Mouse (Mus musculus) bone marrow, adult 2 months (tissue): ENCODE measurements at regions not wholly inside any gene's neighbourhood (a gene's known extent, or its start where the extent isn't known, plus 50 kb on each side); places are given as distances from the start of the nearest gene placed in this dataset.
"Not testable (repeated sequence)": the region's sequence is repeated elsewhere in the genome, so short reads cannot be mapped to it uniquely, and the experiment has no call there.

Experiments used
- H3K27ac ChIP-seq: fragments of 200-500 bp; 2 replicates; pipeline ENCODE4 v1.5.1; 2012; ENCODE audit warnings: low read depth, mild to moderate bottlenecking, control low read depth, inconsistent platforms, low read length; ENCODE audit not compliant: control insufficient read depth, poor library complexity, insufficient read depth
- H3K4me1 ChIP-seq: fragments of 200-500 bp; 2 replicates; pipeline ENCODE4 v1.6.1; 2011; ENCODE audit warnings: low read length; ENCODE audit not compliant: control insufficient read depth, insufficient read depth
- H3K4me3 ChIP-seq: fragments of 200-500 bp; replicated peaks from 2 replicates; pipeline ENCODE3; 2011; ENCODE audit warnings: mild to moderate bottlenecking, low read depth, low read length, control low read depth; ENCODE audit not compliant: control insufficient read depth
- CTCF ChIP-seq: fragments of 200-500 bp; IDR thresholded peaks from 2 replicates; pipeline ENCODE4 v1.5.1; 2011; ENCODE audit warnings: low read length, control low read depth; ENCODE audit not compliant: control insufficient read depth, insufficient read depth
- POLR2A ChIP-seq: fragments of 200-500 bp; IDR thresholded peaks from 2 replicates; pipeline ENCODE4 v1.6.1; 2011; ENCODE audit warnings: low read depth, mild to moderate bottlenecking, control low read depth, low read length, borderline replicate concordance; ENCODE audit not compliant: control insufficient read depth
- WGBS: fragments of 180-500 bp; shearing (Covaris S2); methylation state at CpG from one replicate; pipeline ENCODE4 v1.1.7; 2018; 5-methylcytosine and 5-hydroxymethylcytosine counted together

- Histone ChIP-seq H3K27ac (no peak overlapping the region), H3K4me3 (no peak overlapping the region), H3K4me1 (peaks cover 2% of the 10 kb centered on the region; the same call in 1 of the 2 replicates)
- TF ChIP-seq POLR2A (no peak), CTCF (no peak)
- 30% methylated on average over 5 of the region's 5 CpGs for WGBS
These were observed 68.6 kb upstream of the Creb1 start for GRCm38 (mm10) chr1:64463715-64464290.

GRCm38 (mm10) chr1:64461616-64462015 lies 70.8 kb upstream of the Creb1 start:
- H3K27ac ChIP-seq, H3K4me1 ChIP-seq, H3K4me3 ChIP-seq: not testable (repeated sequence)
- TF ChIP-seq CTCF, result peak; percentile 19; the same call in 1 of the 2 replicates
- WGBS, result 91% methylated on average over 6 of the region's 6 CpGs

- no peak overlapping the region for H3K27ac ChIP-seq
- H3K4me1 ChIP-seq, result no peaks in the 10 kb centered on the region
- no peak overlapping the region for H3K4me3 ChIP-seq
- no peak for TF ChIP-seq CTCF
- no peak for TF ChIP-seq POLR2A
- WGBS, result 76% methylated on average over 5 of the region's 5 CpGs
These were observed 74.6 kb upstream of the Creb1 start for GRCm38 (mm10) chr1:64457872-64458271.

GRCm38 (mm10) chr1:64449141-64449540 lies 83.3 kb upstream of the Creb1 start:
- TF ChIP-seq CTCF, result no peak
- TF ChIP-seq POLR2A, result no peak
- WGBS, result 47% methylated on average over 3 of the region's 3 CpGs
- H3K27ac ChIP-seq, result no peak overlapping the region

GRCm38 (mm10) chr1:64448090-64448489 lies 84.4 kb upstream of the Creb1 start:
- Histone ChIP-seq H3K27ac (no peak overlapping the region), H3K4me1 (peaks cover 1% of the 10 kb centered on the region; the same call in 1 of the 2 replicates), H3K4me3 (no peak overlapping the region)
- WGBS, result 0% methylated on average over 5 of the region's 5 CpGs
- TF ChIP-seq POLR2A (no peak), CTCF (no peak)

More at GRCm38 (mm10) chr1:64449141-64449540, 83.3 kb upstream of the Creb1 start:
- Histone ChIP-seq H3K4me3 (no peak overlapping the region), H3K4me1 (peaks cover 1% of the 10 kb centered on the region; the same call in 1 of the 2 replicates)

GRCm38 (mm10) chr1:64446492-64446891 lies 86.0 kb upstream of the Creb1 start:
- TF ChIP-seq POLR2A (no peak), CTCF (no peak)
- Histone ChIP-seq H3K27ac (no peak overlapping the region), H3K4me3 (no peak overlapping the region), H3K4me1 (peaks cover 1% of the 10 kb centered on the region; the same call in 1 of the 2 replicates)
- WGBS, result 73% methylated on average over 4 of the region's 4 CpGs

GRCm38 (mm10) chr1:64445919-64446318 lies 86.5 kb upstream of the Creb1 start:
- TF ChIP-seq POLR2A (no peak), CTCF (peak; percentile 63)
- 21% methylated on average over 13 of the region's 13 CpGs for WGBS
- Histone ChIP-seq H3K27ac (no peak overlapping the region), H3K4me1 (peaks cover 1% of the 10 kb centered on the region; the same call in 1 of the 2 replicates), H3K4me3 (no peak overlapping the region)

- TF ChIP-seq POLR2A, result no peak
- TF ChIP-seq CTCF, result no peak
- Histone ChIP-seq H3K27ac (no peak overlapping the region), H3K4me1 (peaks cover 1% of the 10 kb centered on the region; the same call in 1 of the 2 replicates), H3K4me3 (no peak overlapping the region)
- WGBS, result 79% methylated on average over 6 of the region's 6 CpGs
These were observed 89.0 kb upstream of the Creb1 start for GRCm38 (mm10) chr1:64443436-64443835.
